Mouse (Mus musculus) monocyte, adult 5-6 weeks (primary cell): ENCODE measurements at regions not wholly inside any gene's neighbourhood (a gene's known extent, or its start where the extent isn't known, plus 50 kb on each side); places are given as distances from the start of the nearest gene placed in this dataset.
"Not testable (repeated sequence)": the region's sequence is repeated elsewhere in the genome, so short reads cannot be mapped to it uniquely, and the experiment has no call there.

Experiments
- ATAC-seq: fragments of 153-309, 156-312 bp; replicated peaks from 2 replicates; pipeline ENCODE4 v1.8.0; 2017; ENCODE audit warnings: mild to moderate bottlenecking; ENCODE audit not compliant: low TSS enrichment, insufficient number of reproducible peaks, severe bottlenecking, poor library complexity, low FRiP score

DNA sequence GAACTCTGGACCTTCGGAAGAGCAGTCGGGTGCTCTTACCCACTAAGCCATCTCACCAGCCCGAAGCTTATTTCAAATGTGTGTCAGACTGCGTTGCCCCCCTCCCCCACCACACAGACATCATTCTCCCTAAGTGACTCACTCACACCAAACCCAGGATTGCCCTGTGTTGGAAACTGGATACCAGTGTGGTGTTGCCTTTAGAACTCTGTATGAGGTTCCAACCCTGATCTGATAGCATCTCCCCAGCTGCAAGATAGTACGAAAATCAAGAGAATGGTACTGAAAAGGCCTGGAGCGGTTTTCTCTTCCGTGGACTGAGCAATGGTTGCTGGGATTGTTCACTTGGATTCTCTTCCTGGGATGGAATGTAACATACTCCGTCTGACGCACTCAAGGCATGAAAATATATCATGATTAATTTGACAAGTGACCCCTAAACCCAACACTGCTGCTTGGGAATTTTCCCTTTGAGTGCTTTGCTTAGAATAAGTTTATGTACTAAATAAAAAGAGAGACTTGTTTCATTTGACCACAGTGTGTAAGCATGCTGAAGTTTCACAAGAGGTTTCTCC, 63.0 kb downstream of the Hand2 start:
- no peak for ATAC-seq

DNA sequence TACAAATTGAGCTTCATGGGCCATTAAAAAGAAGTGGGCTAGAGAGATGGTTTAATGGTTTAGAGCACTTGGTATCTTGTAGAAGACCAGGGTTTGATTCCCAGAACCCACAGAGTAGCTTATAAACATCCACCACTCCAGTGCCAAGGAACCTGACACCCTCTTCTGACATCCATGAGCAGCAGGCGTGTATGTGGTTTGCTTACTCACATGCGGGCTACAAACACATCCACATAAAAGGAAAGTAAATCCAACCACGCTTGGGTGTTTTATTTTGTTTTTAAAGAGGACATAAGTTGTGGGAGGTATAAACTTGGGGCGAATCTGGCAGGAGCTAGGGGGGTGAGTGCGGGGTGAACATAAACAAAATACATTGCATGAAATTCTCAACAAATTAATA, 66.8 kb downstream of the Hand2 start:
- ATAC-seq, result no peak

DNA sequence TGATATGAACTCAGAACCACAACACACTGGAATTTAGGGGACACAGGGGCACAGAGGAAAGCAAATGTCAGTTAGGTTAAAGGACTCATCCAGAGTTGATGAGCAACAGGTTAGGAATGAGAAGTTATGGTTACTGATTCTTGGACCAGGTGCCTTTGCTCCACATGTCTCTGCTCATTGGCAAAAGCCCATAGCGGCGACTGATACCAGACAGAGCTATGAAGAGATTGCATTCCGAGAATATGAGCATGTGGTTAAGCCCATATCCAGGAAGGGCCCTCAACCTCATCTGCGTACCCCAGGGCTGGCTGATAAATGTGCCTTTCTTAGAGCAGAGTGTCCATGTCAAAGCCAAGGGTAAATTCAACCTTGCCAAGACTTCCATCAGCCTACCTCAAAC, 67.1 kb upstream of the Scrg1 start:
- ATAC-seq, result no peak

DNA sequence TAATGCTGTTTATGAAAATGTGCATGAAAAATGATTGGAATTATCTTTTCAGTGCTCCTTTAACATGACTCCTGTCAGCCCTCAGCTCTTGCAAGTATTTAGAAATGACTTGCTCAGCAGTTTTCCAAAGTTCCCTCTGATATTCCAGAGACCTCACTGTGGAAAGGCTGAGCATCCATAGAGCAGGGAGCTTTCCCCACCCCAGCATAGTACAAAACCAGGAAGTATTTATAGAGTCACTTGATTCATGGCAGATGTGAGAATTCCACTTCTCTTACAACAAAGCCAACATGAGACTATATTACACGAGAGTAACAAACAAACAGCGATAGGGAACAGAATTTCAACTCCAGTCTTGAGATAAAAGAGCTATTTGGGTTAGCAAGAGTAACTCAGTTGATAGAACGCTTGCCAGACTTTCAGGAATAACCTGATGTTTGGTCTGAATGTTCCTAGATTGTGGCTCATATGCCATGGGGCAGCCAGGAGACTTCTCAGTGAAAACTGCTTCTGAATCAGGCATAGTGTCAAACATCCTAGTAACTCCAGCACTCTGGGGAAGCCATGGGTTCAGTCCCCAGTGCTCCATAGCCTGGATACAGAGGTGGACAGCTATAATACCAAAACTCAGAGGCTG, 57.6 kb upstream of the Scrg1 start:
- ATAC-seq, result no peak

DNA sequence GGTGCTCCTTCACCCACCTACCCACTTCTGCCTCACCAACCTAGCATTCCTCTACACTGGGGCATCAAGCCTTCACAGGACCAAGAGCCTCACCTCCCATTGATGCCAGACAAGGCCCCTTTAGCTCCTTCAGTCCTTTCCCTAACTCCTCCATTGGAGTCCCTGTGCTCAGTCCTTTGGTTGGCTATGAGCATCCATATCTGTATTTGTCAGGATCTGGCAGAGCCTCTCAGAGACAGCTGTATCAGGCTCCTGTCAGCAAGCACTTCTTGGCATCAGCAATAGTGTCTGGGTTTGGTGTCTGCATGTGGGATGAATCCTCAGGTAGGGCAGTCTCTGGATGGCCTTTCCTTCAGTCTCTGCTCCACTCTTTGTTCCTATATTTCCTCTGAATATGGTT, 55.6 kb upstream of the Scrg1 start:
- ATAC-seq, result not testable (repeated sequence)

DNA sequence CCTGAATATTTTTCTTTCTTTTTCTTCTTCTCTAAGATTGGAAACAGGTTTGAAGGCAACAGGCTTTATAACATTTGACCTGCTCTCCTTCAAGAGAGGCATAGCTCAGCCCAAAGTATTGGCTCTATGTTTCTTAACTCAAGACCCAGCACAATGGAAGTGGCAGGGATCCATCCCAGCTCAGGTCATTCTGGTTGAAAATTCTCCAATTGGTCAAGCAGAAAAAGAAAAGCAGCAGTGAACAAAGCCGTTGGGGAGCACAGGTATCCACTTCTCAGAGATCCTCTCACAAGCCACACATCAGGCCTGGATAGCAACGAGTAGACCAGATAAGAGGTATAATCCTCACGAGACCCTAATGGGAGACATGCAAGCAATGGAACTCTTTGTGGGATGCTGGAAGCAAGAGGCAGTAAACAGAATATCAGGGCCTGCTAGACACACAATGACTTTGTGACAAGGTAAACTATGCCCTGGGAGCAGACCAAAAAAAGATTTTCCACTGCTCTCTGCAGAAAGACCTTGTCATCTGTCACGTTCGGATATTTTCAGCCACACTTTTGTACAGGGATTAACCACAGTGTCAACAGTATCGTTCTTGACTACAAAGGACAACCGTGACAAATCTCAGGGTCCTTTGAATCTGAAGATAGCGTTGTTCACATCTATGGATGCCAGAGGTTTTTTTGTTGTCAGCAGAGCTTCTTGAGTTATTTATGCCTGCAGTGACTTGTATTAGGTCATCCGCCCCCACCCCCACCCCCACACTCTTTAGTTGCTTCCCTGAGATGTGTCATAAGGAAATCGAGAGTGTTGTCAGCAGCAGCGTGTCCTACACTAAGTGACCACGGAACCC, 54.7 kb upstream of the Scrg1 start:
- ATAC-seq, result peak; percentile 40; the same call in 1 of the 2 replicates

DNA sequence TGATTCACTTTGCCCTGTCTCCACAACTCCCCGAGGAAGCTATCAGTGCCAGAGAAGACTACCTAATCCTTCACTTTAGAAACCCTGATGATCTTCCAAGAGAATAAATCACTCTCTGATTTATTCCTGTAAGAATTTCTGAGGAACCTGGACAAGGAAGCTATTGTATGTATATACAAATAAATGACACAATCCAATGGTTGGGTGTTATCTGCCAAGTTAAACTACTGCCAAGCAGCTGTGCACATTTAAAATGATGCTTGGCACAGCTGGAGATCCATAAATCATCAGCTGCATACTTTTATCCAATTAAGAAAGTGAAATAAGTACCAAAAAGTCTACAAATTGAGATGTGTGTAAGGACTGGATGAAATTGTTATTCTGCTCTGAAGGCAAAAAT, 54.1 kb upstream of the Scrg1 start:
- ATAC-seq, result no peak

DNA sequence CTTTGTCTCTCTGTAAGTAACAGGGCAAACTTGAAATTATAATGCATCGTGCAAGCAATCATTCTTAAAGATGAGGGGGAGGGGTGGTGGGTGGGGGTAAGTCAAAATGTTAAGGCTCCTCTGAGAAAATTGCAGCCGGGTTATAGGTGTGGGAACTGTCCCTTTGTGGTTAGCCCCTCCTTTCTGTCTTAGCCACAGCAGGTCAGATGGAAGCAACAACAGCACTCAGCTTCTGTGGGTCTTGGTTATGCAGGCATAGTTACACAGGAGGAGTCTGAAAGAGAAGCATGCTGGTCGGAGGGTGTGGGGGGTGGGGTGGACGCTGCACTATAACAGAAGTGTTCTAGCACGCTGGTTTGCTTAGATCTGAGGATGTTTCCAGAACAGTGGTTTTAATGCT, 53.5 kb upstream of the Scrg1 start:
- ATAC-seq, result peak; percentile 57; the same call in 1 of the 2 replicates

DNA sequence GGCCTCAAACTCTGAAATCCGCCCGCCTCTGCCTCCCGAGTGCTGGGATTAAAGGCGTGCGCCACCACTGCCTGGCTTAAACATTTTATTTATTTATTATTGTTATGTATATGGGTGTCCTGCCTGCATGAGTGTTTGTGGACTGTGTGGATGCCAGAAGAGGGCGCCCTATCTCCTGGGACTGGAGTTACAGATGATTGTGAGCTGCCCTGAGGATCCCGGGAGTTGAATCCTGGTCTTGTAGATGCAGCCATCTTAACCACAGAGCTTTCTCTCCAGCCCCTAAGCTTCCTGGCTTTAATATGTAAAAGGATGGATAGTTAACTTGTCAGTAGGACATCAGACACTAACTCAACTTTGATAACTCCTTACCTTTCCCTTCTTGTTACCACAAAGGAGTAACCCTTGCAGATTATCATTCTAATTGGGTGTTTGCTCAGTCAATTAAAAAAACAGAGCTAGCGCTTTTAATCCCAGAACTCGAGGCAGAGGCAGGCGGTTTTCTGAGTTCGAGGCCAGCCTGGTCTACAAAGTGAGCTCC, 52.0 kb upstream of the Scrg1 start:
- no peak for ATAC-seq

DNA sequence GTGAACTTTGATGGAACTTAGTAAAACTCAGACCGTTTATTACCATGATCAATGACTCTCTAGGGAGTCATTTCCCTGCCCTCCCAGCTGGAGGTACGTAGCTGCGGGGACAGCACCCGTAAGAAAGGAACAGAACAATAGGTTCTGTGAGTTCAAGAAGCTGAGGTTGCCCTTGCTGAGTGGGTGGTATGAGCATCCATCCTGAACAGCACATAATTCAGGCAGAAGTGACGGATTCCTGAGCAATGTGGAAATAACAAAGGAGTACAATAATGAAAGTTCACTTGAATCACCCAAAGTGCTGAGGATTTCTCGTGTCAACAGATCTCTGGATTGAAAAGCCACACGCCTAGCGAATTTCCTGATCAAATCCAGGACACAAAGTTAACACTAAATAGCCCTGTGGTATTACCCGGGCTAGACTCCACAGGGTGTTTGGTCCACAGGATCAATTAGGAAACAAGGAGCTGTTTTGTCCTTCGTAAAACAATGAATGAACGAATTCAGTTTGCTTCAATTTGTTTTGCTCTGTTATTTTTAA, 50.4 kb upstream of the Scrg1 start:
- no peak for ATAC-seq
